Mouse (Mus musculus): ENCODE results near the gene Pgam5. TPM values are rescaled to one million over a fixed set of nuclear protein-coding genes. Genes with fewer than 3 reads are reported as not detected.

Pgam5 gene
- total RNA-seq, 4 experiments from 2014 or later, result 50.0 to 60.1 (median 52.8) TPM

DNA sequence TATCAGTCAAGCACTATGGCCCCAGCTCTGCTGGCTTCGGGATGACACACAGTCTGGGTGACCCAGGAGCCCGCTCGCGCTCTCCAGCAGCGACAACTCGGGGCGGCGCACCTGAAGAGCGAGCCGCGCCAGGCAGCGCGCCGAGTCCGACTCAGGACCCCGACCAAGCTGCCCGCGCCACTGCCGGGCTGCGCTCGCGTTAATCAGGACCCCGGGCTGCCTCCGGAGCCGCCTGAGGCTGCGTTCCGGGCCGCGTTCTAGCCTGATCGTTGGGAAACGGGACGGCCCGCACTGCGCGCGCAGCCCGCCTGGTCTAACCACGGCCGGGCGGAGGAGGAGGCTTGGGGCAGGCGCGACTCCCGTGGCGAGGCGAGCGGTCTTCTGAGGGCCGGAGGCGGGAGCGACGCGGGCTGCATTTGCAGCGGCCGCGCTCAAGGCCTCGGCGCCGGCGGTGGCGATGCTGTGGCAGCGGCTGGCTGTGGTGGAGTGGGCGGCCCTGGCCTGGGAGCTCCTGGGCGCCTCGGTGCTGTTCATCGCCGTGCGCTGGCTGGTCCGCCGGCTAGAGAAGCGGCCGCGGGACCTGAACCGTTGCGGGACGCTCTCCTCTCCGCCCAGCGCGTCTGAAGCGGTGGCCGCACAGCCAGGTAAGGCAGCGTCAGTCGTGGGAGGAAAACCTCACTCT lies 38.8 kb downstream of the Pgam5 start, which contains the start of gene Ankle2:
Ankle2 (plus strand) TSS at position 225 of the 682 bp plus-strand sequence.
- peak; percentile 83 to 87 for DNase-seq (ENCODE audit: low spot score in 2 of 2)

DNA sequence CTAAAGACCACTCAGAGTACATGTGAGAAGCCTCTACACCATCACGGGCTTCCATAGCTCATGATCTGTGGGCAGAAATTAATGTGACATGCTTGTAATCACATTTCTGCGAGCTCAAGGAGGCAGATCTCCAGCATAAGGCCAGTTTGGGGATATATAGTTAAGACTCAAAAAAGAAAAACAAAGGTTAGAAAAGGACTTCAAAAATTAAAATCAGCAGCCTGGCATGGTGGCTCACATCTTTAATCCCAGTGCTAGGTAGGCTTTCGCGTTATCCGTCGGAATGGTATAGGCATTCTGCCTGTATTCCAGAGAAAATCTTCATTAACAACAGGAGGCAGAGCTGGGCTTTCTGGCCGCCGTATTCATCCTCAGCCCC lies 39.3 kb downstream of the Pgam5 start:
- no peak for DNase-seq (ENCODE audit: low spot score in 2 of 2)

DNA sequence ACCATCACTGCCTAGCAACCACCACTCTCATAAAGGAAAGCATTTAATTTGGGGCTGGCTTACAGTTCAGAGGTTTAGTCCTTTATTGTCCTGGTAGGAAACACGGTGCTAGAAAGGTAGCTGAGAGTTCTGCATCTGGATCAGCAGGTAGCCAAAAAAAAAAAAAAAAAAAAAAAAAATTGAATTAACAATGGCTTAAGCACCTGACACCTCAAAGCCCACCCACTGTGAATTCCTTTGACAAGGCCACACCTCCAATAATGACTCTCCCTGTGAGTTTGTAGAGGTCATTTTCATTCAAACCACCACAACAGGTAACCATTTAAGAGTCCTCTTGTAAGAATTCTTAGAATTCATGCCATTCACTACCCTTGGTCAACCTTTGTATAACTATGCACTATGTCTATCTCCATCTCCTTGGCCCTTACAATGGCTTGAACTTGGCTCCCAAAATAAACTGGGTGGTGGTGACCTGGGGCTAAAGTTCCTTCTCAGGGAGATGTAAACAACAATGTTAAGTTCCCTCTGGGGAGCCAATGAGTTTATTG lies 42.3 kb downstream of the Pgam5 start:
- DNase-seq (ENCODE audit: low spot score in 2 of 2), result no peak

DNA sequence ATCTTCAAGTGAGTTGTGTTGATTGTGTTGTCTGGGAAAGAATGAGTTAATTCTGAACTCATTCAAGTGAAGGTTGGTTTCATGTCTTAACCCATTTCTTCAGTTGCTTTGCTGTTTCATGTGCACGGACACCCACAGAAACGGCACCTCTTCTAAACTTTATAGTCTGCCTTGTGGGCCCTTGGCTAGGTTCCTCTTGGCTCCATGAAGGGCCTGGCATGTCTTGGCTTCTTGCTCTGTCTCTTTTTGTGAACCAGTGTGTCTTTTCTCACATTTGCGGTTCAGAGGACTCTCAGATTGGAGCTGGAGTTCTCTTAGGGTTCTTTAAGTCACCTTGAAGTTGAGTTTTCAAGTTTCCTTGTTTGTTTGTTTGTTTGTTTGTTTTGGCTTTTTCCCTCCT lies 44.7 kb downstream of the Pgam5 start:
- DNase-seq (ENCODE audit: low spot score in 2 of 2), result no peak

DNA sequence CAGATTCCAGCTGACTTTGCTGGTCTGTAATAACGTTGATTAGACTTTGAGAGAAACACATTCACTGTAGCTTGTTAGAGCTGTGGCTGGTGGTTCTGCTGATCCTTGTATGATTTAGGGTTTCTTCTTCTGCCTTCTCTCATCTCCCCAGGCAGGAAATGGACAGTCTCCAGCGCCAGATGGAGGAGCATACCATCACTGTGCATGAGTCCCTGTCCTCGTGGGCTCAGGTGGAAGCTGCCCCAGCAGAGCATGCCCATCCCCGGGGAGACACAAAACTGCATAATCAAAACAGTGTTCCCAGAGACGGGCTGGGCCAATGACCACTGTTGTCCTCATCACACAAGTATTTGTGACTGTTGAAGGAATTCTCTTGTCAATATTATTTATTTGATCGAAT lies 47.0 kb downstream of the Pgam5 start:
- DNase-seq (ENCODE audit: low spot score in 2 of 2), result no peak

DNA sequence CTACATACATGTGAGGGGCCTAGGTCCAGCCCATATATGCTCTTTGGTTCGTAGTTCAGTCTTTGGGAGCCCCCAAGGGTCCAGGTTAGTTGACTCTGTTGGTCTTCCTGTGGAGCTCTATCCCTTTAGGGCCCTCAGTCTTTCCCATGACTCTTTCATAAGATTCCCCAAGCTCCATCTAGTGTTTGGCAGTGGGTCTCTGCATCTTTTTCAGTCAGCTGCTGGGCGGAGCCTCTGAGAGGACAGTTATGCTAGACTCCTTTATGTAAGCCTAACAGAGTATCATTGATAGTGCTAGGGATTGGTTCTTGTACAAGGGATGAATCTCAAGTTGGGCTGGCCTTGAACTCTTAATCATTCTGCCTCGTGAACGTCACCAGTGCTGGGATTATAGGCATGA lies 49.4 kb downstream of the Pgam5 start:
- no peak for DNase-seq (ENCODE audit: low spot score in 2 of 2)

DNA sequence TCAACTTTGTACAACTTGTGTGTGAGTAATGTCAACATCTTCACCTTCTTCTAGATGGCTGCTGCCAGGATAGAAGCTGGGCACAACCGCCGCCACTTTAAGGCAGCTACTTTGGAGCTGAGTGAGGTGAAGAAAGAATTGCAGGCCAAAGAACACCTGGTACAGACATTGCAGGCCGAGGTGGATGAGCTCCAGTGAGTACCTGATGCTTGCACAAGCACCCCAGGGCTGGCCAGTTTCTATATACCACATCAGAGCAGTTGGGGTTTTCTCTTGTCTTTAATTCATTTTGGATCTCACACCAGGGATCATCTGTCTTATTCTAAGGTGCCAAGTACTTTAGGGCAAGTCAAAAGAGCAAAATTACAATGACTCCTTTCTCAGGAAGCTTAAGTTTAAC lies 52.9 kb downstream of the Pgam5 start:
- no peak for DNase-seq (ENCODE audit: low spot score in 2 of 2)

DNA sequence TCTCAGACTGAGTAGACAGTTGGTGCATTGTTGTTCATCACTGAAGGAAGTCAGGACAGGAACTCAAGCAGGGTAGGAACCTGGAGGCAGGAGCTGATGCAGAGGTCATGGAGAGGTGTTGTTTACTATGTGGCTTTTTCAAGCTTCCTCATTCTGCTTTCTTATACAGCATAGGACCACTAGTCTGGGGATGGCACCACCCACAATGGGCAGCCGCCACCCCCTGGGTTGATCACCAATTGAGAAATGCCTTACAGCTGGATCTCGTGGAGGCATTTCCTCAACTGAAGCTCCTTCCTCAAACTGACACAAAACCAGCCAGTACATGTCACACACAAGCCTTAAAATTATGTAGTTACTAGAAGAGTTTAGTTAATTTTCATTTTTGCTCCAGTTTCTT lies 58.4 kb downstream of the Pgam5 start:
- no peak for DNase-seq (ENCODE audit: low spot score in 2 of 2)

Other genes starting within 250 kb of the Pgam5 start
- 10 to 100 TPM; 13.0 to 14.4 (median 13.9) TPM for gene Gm17655, start 197.4 kb downstream of the Pgam5 start, total RNA-seq (2022)
- gene Gm35315, start 175.5 kb downstream of the Pgam5 start, total RNA-seq (2022), result 1 to 10 TPM in 2 of 4 experiments, under 1 TPM in 2; 0.61 to 2.1 (median 1.2) TPM
- 10 to 100 TPM; 10.2 to 15.1 (median 14.1) TPM for gene Plcxd1, start 169.9 kb downstream of the Pgam5 start, total RNA-seq (2022)
- 10 to 100 TPM; 67.3 to 88.7 (median 83.2) TPM for gene Gtpbp6, start 161.7 kb downstream of the Pgam5 start, total RNA-seq (2022)
- gene Zfp605, start 159.8 kb downstream of the Pgam5 start, total RNA-seq (2022), result 10 to 100 TPM; 15.0 to 19.2 (median 16.1) TPM
- gene Chfr, start 134.1 kb downstream of the Pgam5 start, total RNA-seq (2022), result 10 to 100 TPM; 41.8 to 50.5 (median 45.1) TPM
- gene Golga3, start 93.2 kb downstream of the Pgam5 start, total RNA-seq (2022), result 10 to 100 TPM; 46.4 to 48.0 (median 46.5) TPM
- 10 to 100 TPM; 34.5 to 42.7 (median 37.8) TPM for gene Ankle2, start 38.9 kb downstream of the Pgam5 start, total RNA-seq (2022)
- 10 to 100 TPM in 1 of 4 experiments, 1 to 10 TPM in 3; 6.8 to 10.8 (median 8.8) TPM for gene Pxmp2, start 16.3 kb upstream of the Pgam5 start, total RNA-seq (2022)
- 1 to 10 TPM; 1.4 to 2.4 (median 1.9) TPM for gene Pole, start 16.4 kb upstream of the Pgam5 start, total RNA-seq (2022)
- gene P2rx2, start 73.3 kb upstream of the Pgam5 start, total RNA-seq (2022), result under 1 TPM in 1 of 4 experiments, not detected in 3; 0.32 TPM
- gene Lrcol1, start 74.8 kb upstream of the Pgam5 start, total RNA-seq (2022), result not detected
- gene Fbrsl1, start 178.6 kb upstream of the Pgam5 start, total RNA-seq (2022), result 10 to 100 TPM; 60.3 to 72.8 (median 66.9) TPM

All from left cerebral cortex, adult 8-10 months (tissue).